In genomic region chr7:141337716-141338416, GRCm38 (mm10) we compare ENCODE assay signal across 12 mouse cellular contexts. TPM values are rescaled to one million over a fixed set of nuclear protein-coding genes. Genes with fewer than 3 reads are reported as not detected.
DNase-seq lines count a peak whose midpoint lies in the region; ATAC-seq and TF ChIP-seq lines count a peak whose summit lies in the region.
"Had no signal": no experiment of that assay in that cellular context is flagged by ENCODE, and none has a peak within 500 bp of the region (broad histone marks: within the 10 kb centered on the region; RNA-seq: fewer than 3 reads in every experiment).

No protein-coding gene starts in this region.

- TF ChIP-seq CTCF in kidney, adult 2 months (conservative IDR thresholded peaks at IDR 0.05; ENCODE audit: insufficient read depth, insufficient read length, low read depth, low read length), result no peak
- no peak for TF ChIP-seq CTCF in liver, postnatal 0 days (IDR thresholded peaks at IDR 0.05; ENCODE audit: low read depth)
- no peak for TF ChIP-seq CTCF in forebrain, postnatal 0 days (IDR thresholded peaks at IDR 0.05; ENCODE audit: low read depth)
- no peak for TF ChIP-seq CTCF in left cerebral cortex, adult 2 months (IDR thresholded peaks at IDR 0.05)

- peak overlapping the region; percentile 59 for H3K27ac ChIP-seq in brown adipose tissue, adult 24 weeks (replicated peaks; ENCODE audit: low read depth, low read length)
- peak overlapping the region; percentile 96 for H3K27ac ChIP-seq in kidney, adult 2 months (ENCODE audit: insufficient read depth, low read depth, low read length)
- H3K27ac ChIP-seq in liver, postnatal 0 days (ENCODE audit: low read depth), result peak overlapping the region; percentile 92; the same call in 1 of the 2 replicates
- H3K27ac ChIP-seq in forebrain, postnatal 0 days (ENCODE audit: low read depth, low read length), result no peak overlapping the region
- H3K27ac ChIP-seq in left cerebral cortex, adult 2 months, result no peak overlapping the region; the same call in 1 of the 2 replicates

- TF ChIP-seq EP300 in liver, postnatal 0 days (IDR thresholded peaks at IDR 0.05; ENCODE audit: low read depth), result no peak

- intact Hi-C loops in left cerebral cortex, adult 2 months (cut with DNase I), result no loop called here

- H3K9me3 ChIP-seq in liver, postnatal 0 days (ENCODE audit: low read length), result no peaks in the 10 kb centered on the region
- no peaks in the 10 kb centered on the region for H3K9me3 ChIP-seq in forebrain, postnatal 0 days (ENCODE audit: low read length)
- H3K9me3 ChIP-seq: lung, embryonic 15.5 days had no signal

- no peaks in the 10 kb centered on the region for H3K27me3 ChIP-seq in kidney, adult 2 months (replicated peaks; ENCODE audit: control insufficient read depth, insufficient read depth, low read length)
- no peaks in the 10 kb centered on the region for H3K27me3 ChIP-seq in liver, postnatal 0 days (ENCODE audit: insufficient read depth, low read length)
- no peaks in the 10 kb centered on the region for H3K27me3 ChIP-seq in forebrain, postnatal 0 days (ENCODE audit: insufficient read depth, low read length)

- H3K4me1 ChIP-seq in brown adipose tissue, adult 24 weeks (ENCODE audit: control insufficient read depth, insufficient read depth, insufficient read length, low read length), result peaks cover 34% of the 10 kb centered on the region
- H3K4me1 ChIP-seq in kidney, adult 2 months (ENCODE audit: control insufficient read depth, insufficient read depth, low read length), result peaks cover 44% of the 10 kb centered on the region
- H3K4me1 ChIP-seq in liver, postnatal 0 days (ENCODE audit: insufficient read depth), result peaks cover 23% of the 10 kb centered on the region
- no peaks in the 10 kb centered on the region for H3K4me1 ChIP-seq in forebrain, postnatal 0 days (ENCODE audit: insufficient read depth)

- no peak for ATAC-seq in liver, postnatal 0 days
- no peak for ATAC-seq in forebrain, postnatal 0 days

- TF ChIP-seq POLR2A in kidney, adult 2 months (IDR thresholded peaks at IDR 0.05; ENCODE audit: low read depth, low read length), result no peak

- H3K36me3 ChIP-seq in kidney, adult 2 months (ENCODE audit: control insufficient read depth, insufficient read depth, low read length), result no peaks in the 10 kb centered on the region
- H3K36me3 ChIP-seq in liver, postnatal 0 days (replicated peaks; ENCODE audit: insufficient read depth, low read length), result peaks cover 5% of the 10 kb centered on the region
- H3K36me3 ChIP-seq in forebrain, postnatal 0 days (ENCODE audit: insufficient read depth), result peaks cover 17% of the 10 kb centered on the region

- H3K9ac ChIP-seq in liver, postnatal 0 days (replicated peaks), result no peak overlapping the region; the same call in 1 of the 2 replicates
- no peak overlapping the region for H3K9ac ChIP-seq in forebrain, postnatal 0 days

- peak; percentile 7 for DNase-seq in heart, postnatal 4 days
- DNase-seq in heart, adult 8-10 months (ENCODE audit: low spot score), result no peak
- DNase-seq in kidney, adult 2 months, result peak; percentile 69
- DNase-seq in liver, postnatal 0 days, result no peak
- DNase-seq in right cerebral cortex, postnatal 36 days (ENCODE audit: low spot score in 2 of 2), result no peak
- no peak for DNase-seq in forebrain, postnatal 0 days
- DNase-seq in left cerebral cortex, adult 2 months (ENCODE audit: extremely low spot score in 1 of 2, low spot score in 2 of 2), result no peak

- H3K4me3 ChIP-seq in brown adipose tissue, adult 24 weeks (ENCODE audit: insufficient read depth, low read depth, low read length), result no peak overlapping the region
- no peak overlapping the region for H3K4me3 ChIP-seq in kidney, adult 2 months (ENCODE audit: insufficient read depth, low read depth, low read length)
- H3K4me3 ChIP-seq in liver, postnatal 0 days (ENCODE audit: low read depth, low read length), result no peak overlapping the region
- no peak overlapping the region for H3K4me3 ChIP-seq in forebrain, postnatal 0 days (ENCODE audit: low read depth, low read length)
- no peak overlapping the region for H3K4me3 ChIP-seq in left cerebral cortex, adult 2 months
- H3K4me3 ChIP-seq: myocyte had no signal

- peak overlapping the region; percentile 73 for H3K4me2 ChIP-seq in liver, postnatal 0 days (ENCODE audit: low read depth, low read length)
- H3K4me2 ChIP-seq in forebrain, postnatal 0 days (ENCODE audit: low read depth), result no peak overlapping the region

- WGBS in kidney, adult 2 months, result 39% methylated on average over 3 of the region's 3 CpGs
- 61% methylated on average over 3 of the region's 3 CpGs for WGBS in liver, postnatal 0 days (ENCODE audit: insufficient replicate concordance)
- 85% methylated on average over 3 of the region's 3 CpGs for WGBS in forebrain, postnatal 0 days

RNA-seq across cellular contexts. Expression of gene Eps8l2, which starts 0.8 kb away (rescaled TPM):
- 1 to 10 TPM; 1.9 TPM for total RNA-seq in heart, postnatal 4 days (2021)
- 1 to 10 TPM; 3.7 to 5.0 (median 3.9) TPM for total RNA-seq in heart, adult 8-10 months (2022)
- 1.5 and 2.9 TPM in 2 replicates for polyA plus RNA-seq in brown adipose tissue, adult 24 weeks (2012; ENCODE audit: insufficient read depth, insufficient read length, missing spikeins)
- 245 and 297 TPM in 2 replicates for polyA plus RNA-seq in kidney, adult 2 months (2012; rRNA removed)
- polyA plus RNA-seq in liver, postnatal 0 days (2015; fragmentation: Nextera tagmentation; extraction: Ambion mirVana), result 22.2 and 25.4 TPM in 2 replicates
- 1.0 and 1.1 TPM in 2 replicates for total RNA-seq in forebrain, postnatal 0 days (2014; rRNA removed)
- 0.74 and 0.82 TPM in 2 replicates for polyA plus RNA-seq in forebrain, postnatal 0 days (2015; fragmentation: Nextera tagmentation; extraction: Ambion mirVana)
- total RNA-seq in left cerebral cortex, adult 2 months (2021), result 1 to 10 TPM; 3.6 to 5.3 TPM

RNA-seq across cellular contexts. Expression of gene Tmem80, which starts 10.3 kb away (rescaled TPM):
- total RNA-seq in heart, postnatal 4 days (2021), result 10 to 100 TPM; 15.9 to 16.3 TPM
- 10 to 100 TPM; 13.7 to 16.6 (median 15.5) TPM for total RNA-seq in heart, adult 8-10 months (2022)
- 35.2 and 44.8 TPM in 2 replicates for polyA plus RNA-seq in brown adipose tissue, adult 24 weeks (2012; ENCODE audit: insufficient read depth, insufficient read length, missing spikeins)
- polyA plus RNA-seq in kidney, adult 2 months (2012; rRNA removed), result 53.7 and 61.4 TPM in 2 replicates
- 9.2 and 11.9 TPM in 2 replicates for polyA plus RNA-seq in liver, postnatal 0 days (2015; fragmentation: Nextera tagmentation; extraction: Ambion mirVana)
- 25.2 and 33.2 TPM in 2 replicates for total RNA-seq in forebrain, postnatal 0 days (2014; rRNA removed)
- 32.9 and 34.7 TPM in 2 replicates for polyA plus RNA-seq in forebrain, postnatal 0 days (2015; fragmentation: Nextera tagmentation; extraction: Ambion mirVana)
- total RNA-seq in left cerebral cortex, adult 2 months (2021), result 10 to 100 TPM; 33.3 to 34.9 TPM

RNA-seq across cellular contexts. Expression of gene Deaf1, which starts 10.4 kb away (rescaled TPM):
- total RNA-seq in heart, postnatal 4 days (2021), result 10 to 100 TPM; 27.8 to 30.6 TPM
- total RNA-seq in heart, adult 8-10 months (2022), result 10 to 100 TPM; 10.8 to 14.7 (median 12.7) TPM
- 5.9 and 15.8 TPM in 2 replicates for polyA plus RNA-seq in brown adipose tissue, adult 24 weeks (2012; ENCODE audit: insufficient read depth, insufficient read length, missing spikeins)
- 25.4 and 26.8 TPM in 2 replicates for polyA plus RNA-seq in kidney, adult 2 months (2012; rRNA removed)
- 10.7 and 11.9 TPM in 2 replicates for polyA plus RNA-seq in liver, postnatal 0 days (2015; fragmentation: Nextera tagmentation; extraction: Ambion mirVana)
- 238 and 239 TPM in 2 replicates for total RNA-seq in forebrain, postnatal 0 days (2014; rRNA removed)
- polyA plus RNA-seq in forebrain, postnatal 0 days (2015; fragmentation: Nextera tagmentation; extraction: Ambion mirVana), result 282 and 289 TPM in 2 replicates
- total RNA-seq in left cerebral cortex, adult 2 months (2021), result 10 to 100 TPM; 63.1 to 63.8 TPM

RNA-seq across cellular contexts. Expression of gene Drd4, which starts 46.1 kb away (rescaled TPM):
- total RNA-seq in heart, postnatal 4 days (2021), result not detected
- total RNA-seq in heart, adult 8-10 months (2022), result not detected
- not detected in 2 replicates for polyA plus RNA-seq in brown adipose tissue, adult 24 weeks (2012; ENCODE audit: insufficient read depth, insufficient read length, missing spikeins)
- polyA plus RNA-seq in kidney, adult 2 months (2012; rRNA removed), result 0.03 TPM in 1 of 2 replicates, not detected in the other
- polyA plus RNA-seq in liver, postnatal 0 days (2015; fragmentation: Nextera tagmentation; extraction: Ambion mirVana), result not detected in 2 replicates
- total RNA-seq in forebrain, postnatal 0 days (2014; rRNA removed), result 0.31 and 0.38 TPM in 2 replicates
- 0.90 and 0.98 TPM in 2 replicates for polyA plus RNA-seq in forebrain, postnatal 0 days (2015; fragmentation: Nextera tagmentation; extraction: Ambion mirVana)
- total RNA-seq in left cerebral cortex, adult 2 months (2021), result under 1 TPM; 0.27 to 0.44 TPM
- total RNA-seq: CH12.LX; hematopoietic stem cell, adult 5-6 weeks had no signal
- polyA plus RNA-seq: myocyte had no signal

RNA-seq across cellular contexts. Expression of gene Taldo1, which starts 54.1 kb away (rescaled TPM):
- total RNA-seq in heart, postnatal 4 days (2021), result 100 to 1,000 TPM; 126 to 134 TPM
- total RNA-seq in heart, adult 8-10 months (2022), result 100 to 1,000 TPM; 107 to 115 (median 110) TPM
- polyA plus RNA-seq in brown adipose tissue, adult 24 weeks (2012; ENCODE audit: insufficient read depth, insufficient read length, missing spikeins), result 1,487 and 1,572 TPM in 2 replicates
- polyA plus RNA-seq in kidney, adult 2 months (2012; rRNA removed), result 321 and 366 TPM in 2 replicates
- 246 and 265 TPM in 2 replicates for polyA plus RNA-seq in liver, postnatal 0 days (2015; fragmentation: Nextera tagmentation; extraction: Ambion mirVana)
- total RNA-seq in forebrain, postnatal 0 days (2014; rRNA removed), result 224 and 297 TPM in 2 replicates
- polyA plus RNA-seq in forebrain, postnatal 0 days (2015; fragmentation: Nextera tagmentation; extraction: Ambion mirVana), result 304 and 352 TPM in 2 replicates
- 10 to 100 TPM; 87.5 to 90.9 TPM for total RNA-seq in left cerebral cortex, adult 2 months (2021)

Comparison
In these comparisons a context has a peak if more than half of its experiments do, and no peak if none do; other contexts are left out.
1. DNase-seq: peak in heart, postnatal 4 days (single experiment) and kidney, adult 2 months (single experiment); none in heart, adult 8-10 months (single experiment), liver, postnatal 0 days (single experiment), right cerebral cortex, postnatal 36 days (0 of 2), forebrain, postnatal 0 days (single experiment) and left cerebral cortex, adult 2 months (0 of 2).
2. H3K27ac ChIP-seq: peak in brown adipose tissue, adult 24 weeks (single experiment), kidney, adult 2 months (single experiment) and liver, postnatal 0 days (single experiment); none in forebrain, postnatal 0 days (single experiment) and left cerebral cortex, adult 2 months (single experiment).